Mouse (Mus musculus): ENCODE results near the gene Gm20918.
"Not testable (repeated sequence)": the region's sequence is repeated elsewhere in the genome, so short reads cannot be mapped to it uniquely, and the experiment has no call there.

Gene Gm20918

GRCm38 (mm10) chrY:5043637-5044036 lies at the start of gene Gm20918:
Gene Gm20918, plus strand, starts transcription at chrY:5043937.
- DNase-seq, result not testable (repeated sequence)
